Mouse (Mus musculus): ENCODE measurements at regions not wholly inside any gene's neighbourhood (a gene's known extent, or its start where the extent isn't known, plus 50 kb on each side); places are given as distances from the start of the nearest gene placed in this dataset.

GRCm38 (mm10) chr3:61595574-61595973, 229.8 kb upstream of the B430305J03Rik start:
- no peak for TF ChIP-seq CTCF (IDR thresholded peaks at IDR 0.05; ENCODE audit: control insufficient read depth, insufficient read depth, insufficient replicate concordance, low read depth, low read length)
- TF ChIP-seq POLR2A (IDR thresholded peaks at IDR 0.05; ENCODE audit: control insufficient read depth, low read depth, low read length): no peak
